Mouse (Mus musculus): ENCODE data around the gene Pex14.
"Not testable (repeated sequence)": the region's sequence is repeated elsewhere in the genome, so short reads cannot be mapped to it uniquely, and the experiment has no call there.

Pex14 gene

GRCm38 (mm10) chr4:149099369-149100017 is at the start of gene Pex14:
Pex14 (minus strand) TSS chr4:149099876.
- peak; percentile 91 for DNase-seq (ENCODE audit: low spot score in 2 of 2)

DNA sequence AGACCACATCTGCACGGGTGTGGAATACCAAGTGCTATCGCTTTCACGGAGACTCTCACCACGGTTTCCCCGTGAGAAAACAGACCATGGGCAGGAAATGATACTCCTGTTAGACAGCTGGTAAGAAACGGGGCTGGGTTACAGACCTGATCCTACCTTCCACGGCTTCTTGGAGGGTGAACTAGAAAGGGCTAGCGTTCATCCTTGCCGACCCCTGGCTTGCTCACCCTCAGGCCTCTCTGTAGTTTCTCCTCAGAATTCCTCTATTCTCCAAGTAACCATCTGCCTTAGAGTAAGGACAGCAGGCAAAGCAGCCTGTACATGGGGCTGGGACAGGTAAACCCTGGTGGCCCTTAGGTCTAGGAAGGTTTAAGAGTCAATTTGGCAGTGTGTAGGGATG is 49.5 kb upstream of the Pex14 start:
- no peak for DNase-seq (ENCODE audit: low spot score in 2 of 2)

DNA sequence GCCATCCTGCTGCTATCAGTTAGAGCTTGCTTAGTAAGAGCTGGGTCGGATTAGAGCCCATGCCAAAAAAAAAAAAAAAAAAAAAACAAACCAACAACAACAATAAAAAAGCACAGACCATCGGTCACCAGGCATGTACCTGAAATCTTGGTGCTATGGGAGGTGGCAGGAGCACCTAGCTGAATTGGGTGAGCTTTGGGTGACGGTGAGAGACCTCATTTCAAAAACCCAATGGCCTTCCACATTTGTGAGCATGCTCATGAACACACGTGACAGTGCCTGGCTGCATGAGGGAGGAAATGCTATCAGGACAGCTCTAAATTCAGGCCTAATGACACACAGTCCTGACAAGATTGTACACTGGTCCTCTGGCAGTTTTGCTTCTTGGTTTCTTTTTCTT is 48.4 kb upstream of the Pex14 start:
- no peak for DNase-seq (ENCODE audit: low spot score in 2 of 2)

DNA sequence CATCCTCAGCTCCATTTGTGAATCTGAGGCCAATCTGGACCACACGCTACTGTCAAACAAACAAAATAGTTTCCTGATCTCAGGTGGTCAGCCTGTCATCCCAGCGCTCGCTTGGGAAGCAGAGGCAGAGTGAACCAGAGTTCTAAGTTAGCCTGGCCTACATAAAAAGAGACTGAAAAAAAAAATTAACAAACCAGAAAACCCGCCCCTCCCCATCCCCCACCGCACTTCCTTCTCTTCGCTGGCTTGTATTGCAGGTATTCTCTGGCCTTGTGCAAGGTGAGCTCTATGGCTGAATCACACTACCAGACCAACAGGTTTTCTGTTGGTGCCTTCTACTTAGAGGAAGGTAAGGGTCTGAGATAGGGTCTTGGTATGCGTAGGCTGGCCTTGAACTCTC is 47.9 kb upstream of the Pex14 start:
- no peak for DNase-seq (ENCODE audit: low spot score in 2 of 2)

- DNase-seq (ENCODE audit: low spot score in 2 of 2), result no peak
These were observed 45.5 kb upstream of the Pex14 start for GRCm38 (mm10) chr4:149145151-149145550.

DNA sequence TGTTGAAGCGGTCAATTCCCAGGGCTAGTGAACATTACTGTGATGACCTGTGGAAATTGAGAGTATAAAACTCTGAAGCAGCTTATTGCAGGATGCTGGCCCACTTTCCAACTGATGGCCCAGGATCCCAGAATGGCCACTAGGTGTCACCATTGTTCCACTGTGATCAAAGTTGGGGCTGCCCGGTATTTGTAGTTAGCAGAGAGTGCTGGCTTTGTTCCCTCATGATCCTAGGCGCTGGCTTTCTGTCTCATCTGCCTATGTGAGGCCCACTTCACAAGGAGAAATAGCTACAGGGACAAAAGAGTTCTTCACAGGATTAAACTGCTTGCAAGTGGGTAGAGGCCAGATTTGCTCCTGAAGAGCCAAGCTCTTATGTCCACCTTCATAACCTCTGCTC is 44.8 kb upstream of the Pex14 start:
- peak; percentile 64 to 82 for DNase-seq (ENCODE audit: low spot score in 2 of 2)

GRCm38 (mm10) chr4:149143594-149143993 is 43.9 kb upstream of the Pex14 start:
- no peak for DNase-seq (ENCODE audit: low spot score in 2 of 2)

- no peak for DNase-seq (ENCODE audit: low spot score in 2 of 2)
These were observed 38.8 kb upstream of the Pex14 start for GRCm38 (mm10) chr4:149138515-149138914.

- peak; percentile 77 to 86 for DNase-seq (ENCODE audit: low spot score in 2 of 2)
These were observed 37.5 kb upstream of the Pex14 start, which contains the start of gene Cenps for GRCm38 (mm10) chr4:149136982-149137770. Cenps (minus strand) TSS chr4:149137629.

DNA sequence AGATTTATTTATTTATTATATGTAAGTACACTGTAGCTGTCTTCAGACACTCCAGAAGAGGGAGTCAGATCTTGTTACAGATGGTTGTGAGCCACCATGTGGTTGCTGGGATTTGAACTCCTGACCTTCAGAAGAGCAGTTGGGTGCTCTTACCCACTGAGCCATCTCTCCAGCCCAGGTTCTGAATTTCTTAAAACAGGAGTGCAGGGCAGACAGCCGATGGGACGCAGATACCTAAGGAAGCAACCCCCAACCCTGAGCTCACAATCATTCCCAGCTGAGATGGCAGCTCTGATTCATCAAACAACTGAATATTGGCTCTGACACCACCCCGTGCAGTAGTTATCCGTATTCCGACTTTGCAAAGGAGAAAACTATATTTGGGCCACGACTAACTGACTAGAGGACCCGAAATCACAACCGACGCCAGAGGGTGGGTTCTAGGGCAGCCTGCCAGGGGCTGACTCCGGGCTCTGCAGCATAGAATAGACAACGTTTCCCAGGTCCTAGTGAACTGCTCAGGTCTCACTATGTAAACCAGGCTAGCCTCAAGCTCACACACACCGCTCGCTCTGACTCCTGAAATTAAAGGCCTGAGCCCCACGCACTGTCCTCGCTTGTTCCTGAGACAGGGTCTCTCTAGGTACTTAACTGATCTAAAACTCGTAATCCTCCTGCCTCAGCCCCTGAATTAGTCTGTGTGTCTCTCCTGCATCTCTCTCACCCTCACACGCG is 36.6 kb upstream of the Pex14 start:
- no peak for DNase-seq (ENCODE audit: low spot score in 2 of 2)

GRCm38 (mm10) chr4:149133395-149133794 is 33.7 kb upstream of the Pex14 start:
- DNase-seq (ENCODE audit: low spot score in 2 of 2), result no peak

- DNase-seq (ENCODE audit: low spot score in 2 of 2), result no peak
These were observed 32.3 kb upstream of the Pex14 start for GRCm38 (mm10) chr4:149131789-149132565.

DNA sequence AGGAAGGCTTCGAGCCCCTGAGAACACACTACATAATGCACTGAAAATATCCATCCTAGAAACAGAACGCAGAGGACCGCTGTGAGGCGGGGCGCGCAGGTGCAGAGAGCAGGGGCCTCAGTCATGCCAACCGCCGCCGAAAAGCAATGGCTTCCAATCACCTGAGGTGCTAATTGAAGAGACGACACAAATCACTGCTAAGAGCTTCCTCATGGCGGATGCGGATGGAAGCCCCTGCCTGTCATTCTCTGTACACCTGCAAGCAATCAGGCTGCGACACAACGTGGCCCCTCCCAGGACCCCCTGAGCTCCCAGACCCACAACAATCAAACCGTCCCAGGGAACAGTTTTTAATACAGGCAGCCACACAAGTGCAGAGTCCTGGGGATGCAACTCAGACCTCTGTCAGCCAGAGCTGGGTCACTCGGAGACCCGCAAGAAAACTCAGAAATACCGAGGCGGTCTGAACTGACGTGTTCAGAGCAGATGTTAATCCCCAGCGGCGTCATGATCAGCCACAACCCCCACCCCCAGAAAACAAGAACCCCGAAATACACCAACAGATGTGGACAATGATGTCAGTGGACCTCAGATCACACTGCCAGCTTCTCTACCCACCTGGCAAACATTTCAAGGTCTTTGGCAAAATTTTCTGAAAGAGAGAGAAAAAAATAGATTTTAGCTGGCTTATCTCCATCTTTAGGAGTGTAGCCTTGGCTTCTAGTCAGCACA is 31.5 kb upstream of the Pex14 start:
- DNase-seq (ENCODE audit: low spot score in 2 of 2), result no peak

GRCm38 (mm10) chr4:149128467-149128866 is 28.8 kb upstream of the Pex14 start:
- no peak for DNase-seq (ENCODE audit: low spot score in 2 of 2)

DNA sequence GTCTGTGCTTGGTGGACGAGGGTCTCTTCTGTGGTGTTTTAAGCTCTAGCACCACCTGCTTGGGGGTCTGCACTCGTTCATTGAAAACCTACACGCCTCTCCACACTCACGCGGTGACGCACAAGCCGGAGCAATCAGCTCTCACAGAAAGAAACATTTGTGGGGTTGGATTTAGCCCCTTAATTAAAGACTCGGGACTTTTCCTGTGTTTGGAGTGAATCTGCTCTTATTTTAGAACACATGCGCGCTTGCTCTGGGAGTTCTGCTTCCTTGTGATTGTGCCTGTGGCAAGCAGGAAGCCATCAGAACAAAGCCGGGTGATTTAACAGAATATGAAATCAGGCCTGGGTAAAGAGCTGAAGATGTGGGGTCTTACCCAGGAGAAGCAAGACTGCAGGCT is 27.0 kb upstream of the Pex14 start, which contains the start of gene Cort:
Gene Cort (minus strand): TSS at position 101 of the 400 bp plus-strand sequence.
- DNase-seq (ENCODE audit: low spot score in 2 of 2), result no peak

GRCm38 (mm10) chr4:149126115-149126509 is 26.4 kb upstream of the Pex14 start:
- DNase-seq (ENCODE audit: low spot score in 2 of 2), result no peak

GRCm38 (mm10) chr4:149125341-149126114 is 25.9 kb upstream of the Pex14 start:
- no peak for DNase-seq (ENCODE audit: low spot score in 2 of 2)

GRCm38 (mm10) chr4:149123432-149123831 is 23.8 kb upstream of the Pex14 start:
- no peak for DNase-seq (ENCODE audit: low spot score in 2 of 2)

DNA sequence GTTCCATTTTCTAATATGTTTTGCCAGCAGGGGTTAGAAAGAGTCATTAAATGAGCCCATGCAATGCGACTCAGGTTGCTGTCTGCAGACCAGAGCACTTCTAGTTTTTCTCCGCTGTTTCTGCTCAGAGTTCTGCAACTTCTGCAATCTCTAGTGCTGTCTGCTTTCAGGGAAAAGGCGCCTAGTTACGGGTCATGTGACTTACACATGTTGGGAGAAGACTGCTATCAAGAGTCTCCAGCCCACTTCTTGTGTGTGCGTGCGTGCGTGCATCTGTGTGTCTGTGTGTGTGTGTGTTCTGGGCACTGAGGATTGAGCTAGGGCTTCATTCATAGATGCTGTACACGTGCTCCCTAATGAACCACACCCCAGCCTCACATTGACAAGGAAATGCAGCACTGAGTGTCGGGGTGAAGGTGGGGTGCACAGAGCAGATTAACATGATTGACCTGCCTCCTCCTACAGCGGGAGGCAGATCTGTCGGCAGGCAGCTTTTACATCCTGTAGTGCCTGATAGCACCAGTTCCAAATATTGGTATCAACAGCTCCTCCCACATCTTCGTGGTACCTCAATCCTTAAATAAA is 20.4 kb upstream of the Pex14 start:
- DNase-seq (ENCODE audit: low spot score in 2 of 2), result not testable (repeated sequence)

Data from heart, adult 9 months (tissue).